In genomic region chr10:80495901-80496300, GRCm38 (mm10) we compare ENCODE assay signal across 9 mouse cellular contexts. TPM values are rescaled to one million over a fixed set of nuclear protein-coding genes. Genes with fewer than 3 reads are reported as not detected.
DNase-seq lines count a peak whose midpoint lies in the region; ATAC-seq lines count a peak whose summit lies in the region.
"Had no signal": no experiment of that assay in that cellular context is flagged by ENCODE, and none has a peak within 500 bp of the region (broad histone marks: within the 10 kb centered on the region; RNA-seq: fewer than 3 reads in every experiment).

No protein-coding gene starts in this region.

- H3K9ac ChIP-seq in heart, embryonic 14.5 days (ENCODE audit: low read length): no peak overlapping the region
- H3K9ac ChIP-seq in embryonic facial prominence, embryonic 11.5 days (replicated peaks; ENCODE audit: low read length): no peak overlapping the region; the same call in 1 of the 2 replicates
- no peak overlapping the region for H3K9ac ChIP-seq in intestine, embryonic 14.5 days (ENCODE audit: low read length)
- peak overlapping the region; percentile 45 for H3K9ac ChIP-seq in midbrain, embryonic 16.5 days (ENCODE audit: low read depth, low read length)

- peak overlapping the region; percentile 85 for H3K4me2 ChIP-seq in heart, embryonic 14.5 days (ENCODE audit: low read length)
- H3K4me2 ChIP-seq in embryonic facial prominence, embryonic 11.5 days (ENCODE audit: low read depth, low read length): peak overlapping the region; percentile 58
- H3K4me2 ChIP-seq in intestine, embryonic 14.5 days (ENCODE audit: low read length): peak overlapping the region; percentile 69
- H3K4me2 ChIP-seq in midbrain, embryonic 16.5 days (ENCODE audit: low read length): peak overlapping the region; percentile 70

- peaks cover 98% of the 10 kb centered on the region for H3K27me3 ChIP-seq in heart, embryonic 14.5 days (ENCODE audit: control insufficient read depth, insufficient read depth, low read length)
- peaks cover 99% of the 10 kb centered on the region for H3K27me3 ChIP-seq in embryonic facial prominence, embryonic 11.5 days (ENCODE audit: control insufficient read depth, insufficient read depth, low read length)
- H3K27me3 ChIP-seq in intestine, embryonic 14.5 days (replicated peaks; ENCODE audit: control insufficient read depth, insufficient read depth, low read length): peaks cover 99% of the 10 kb centered on the region
- H3K27me3 ChIP-seq in midbrain, embryonic 16.5 days (ENCODE audit: control insufficient read depth, insufficient read depth, low read depth, low read length): peaks cover 89% of the 10 kb centered on the region

- under 1% methylated on average over 31 of the region's 35 CpGs for WGBS in heart, embryonic 14.5 days
- under 1% methylated on average over 33 of the region's 35 CpGs for WGBS in embryonic facial prominence, embryonic 11.5 days
- under 1% methylated on average over 27 of the region's 35 CpGs for WGBS in intestine, embryonic 14.5 days
- under 1% methylated on average over 27 of the region's 35 CpGs for WGBS in midbrain, embryonic 16.5 days

- no peak for DNase-seq in heart, postnatal 25 days (ENCODE audit: low spot score)
- no peak for DNase-seq in embryonic facial prominence, embryonic 11.5 days (ENCODE audit: low spot score)
- DNase-seq in intestine, embryonic 14.5 days (ENCODE audit: low spot score): no peak
- no peak for DNase-seq in thymus, postnatal 14 days
- DNase-seq in gastrocnemius, adult 8-10 months (ENCODE audit: low spot score in 2 of 2): no peak
- no peak for DNase-seq in right cerebral cortex, postnatal 4 days

- H3K4me3 ChIP-seq in heart, embryonic 14.5 days (ENCODE audit: control insufficient read depth in 1 of 2, insufficient read depth in 1 of 2, low read depth in 1 of 2, low read length in 2 of 2): peak overlapping the region; percentile 0 to 47; a peak in 3 of 4 replicates
- peak overlapping the region; percentile 8; the same call in 1 of the 2 replicates for H3K4me3 ChIP-seq in embryonic facial prominence, embryonic 11.5 days (ENCODE audit: low read depth, low read length)
- H3K4me3 ChIP-seq in intestine, embryonic 14.5 days (ENCODE audit: low read depth, low read length): peak overlapping the region; percentile 42; the same call in 1 of the 2 replicates
- H3K4me3 ChIP-seq in midbrain, embryonic 16.5 days (ENCODE audit: low read depth, low read length): peak overlapping the region; percentile 37

- H3K9me3 ChIP-seq in heart, embryonic 14.5 days (ENCODE audit: control insufficient read depth, low read length): no peaks in the 10 kb centered on the region
- H3K9me3 ChIP-seq in embryonic facial prominence, embryonic 11.5 days (replicated peaks; ENCODE audit: control insufficient read depth, low read length): no peaks in the 10 kb centered on the region
- no peaks in the 10 kb centered on the region for H3K9me3 ChIP-seq in intestine, embryonic 14.5 days (ENCODE audit: control insufficient read depth, low read length)
- H3K9me3 ChIP-seq in midbrain, embryonic 16.5 days (replicated peaks; ENCODE audit: control insufficient read depth, low read length, poor library complexity, severe bottlenecking): no peaks in the 10 kb centered on the region

- intact Hi-C loops in heart, postnatal 25 days (cut with DNase I): no loop called here

- no peaks in the 10 kb centered on the region for H3K36me3 ChIP-seq in heart, embryonic 14.5 days (ENCODE audit: control insufficient read depth, insufficient read depth, low read length)
- H3K36me3 ChIP-seq in embryonic facial prominence, embryonic 11.5 days (replicated peaks; ENCODE audit: control insufficient read depth, insufficient read depth, low read depth, low read length): no peaks in the 10 kb centered on the region
- H3K36me3 ChIP-seq in intestine, embryonic 14.5 days (ENCODE audit: control insufficient read depth, insufficient read depth, low read length): no peaks in the 10 kb centered on the region
- no peaks in the 10 kb centered on the region for H3K36me3 ChIP-seq in midbrain, embryonic 16.5 days (ENCODE audit: control insufficient read depth, insufficient read depth, low read length)

- peaks cover 2 to 17% of the 10 kb centered on the region in 2 experiments; a peak in 3 of 4 replicates for H3K4me1 ChIP-seq in heart, embryonic 14.5 days (ENCODE audit: control insufficient read depth in 2 of 2, insufficient read depth in 2 of 2, low read length in 2 of 2)
- H3K4me1 ChIP-seq in embryonic facial prominence, embryonic 11.5 days (ENCODE audit: control insufficient read depth, insufficient read depth, low read length): peaks cover 10% of the 10 kb centered on the region
- H3K4me1 ChIP-seq in intestine, embryonic 14.5 days (replicated peaks; ENCODE audit: control insufficient read depth, insufficient read depth, low read length): peaks cover 7% of the 10 kb centered on the region; the same call in 1 of the 2 replicates
- H3K4me1 ChIP-seq in midbrain, embryonic 16.5 days (ENCODE audit: control insufficient read depth, insufficient read depth, low read length): peaks cover 22% of the 10 kb centered on the region

- H3K27ac ChIP-seq in heart, embryonic 14.5 days (replicated peaks in 1 of 2; ENCODE audit: control insufficient read depth in 1 of 2, insufficient read depth in 1 of 2, low read depth in 2 of 2, low read length in 2 of 2): no peak overlapping the region
- no peak overlapping the region for H3K27ac ChIP-seq in embryonic facial prominence, embryonic 11.5 days (replicated peaks; ENCODE audit: low read depth, low read length)
- no peak overlapping the region for H3K27ac ChIP-seq in intestine, embryonic 14.5 days (ENCODE audit: low read depth)
- no peak overlapping the region for H3K27ac ChIP-seq in midbrain, embryonic 16.5 days (ENCODE audit: low read length)

- no peak for ATAC-seq in heart, embryonic 14.5 days (ENCODE audit: insufficient number of reproducible peaks, insufficient read depth, low FRiP score, low read depth)
- ATAC-seq in embryonic facial prominence, embryonic 11.5 days (replicated peaks; ENCODE audit: insufficient number of reproducible peaks, low FRiP score, low TSS enrichment, low read depth): no peak
- no peak for ATAC-seq in intestine, embryonic 14.5 days (replicated peaks; ENCODE audit: low FRiP score, low TSS enrichment, low read depth)
- no peak for ATAC-seq in midbrain, embryonic 16.5 days

RNA-seq across cellular contexts. Expression of gene Onecut3, which starts 1.3 kb away (rescaled TPM):
- polyA plus RNA-seq in heart, embryonic 14.5 days (2014; fragmentation: Nextera tagmentation; extraction: Ambion mirVana): not detected in 2 replicates
- total RNA-seq in heart, postnatal 25 days (2021): under 1 TPM in 1 of 2 experiments, not detected in 1; 0.05 TPM
- polyA plus RNA-seq in embryonic facial prominence, embryonic 11.5 days (2014; fragmentation: Nextera tagmentation; extraction: Ambion mirVana): 0.22 and 0.43 TPM in 2 replicates
- 0.04 and 0.09 TPM in 2 replicates for polyA plus RNA-seq in intestine, embryonic 14.5 days (2014; fragmentation: Nextera tagmentation; extraction: Ambion mirVana)
- 1.2 and 1.6 TPM in 2 replicates for polyA plus RNA-seq in midbrain, embryonic 16.5 days (2015; fragmentation: Nextera tagmentation; extraction: Ambion mirVana)
- total RNA-seq in gastrocnemius, adult 8-10 months (2022): not detected
- total RNA-seq: hematopoietic stem cell, adult 5-6 weeks had no signal

RNA-seq across cellular contexts. Expression of gene Atp8b3, which starts 43.0 kb away (rescaled TPM):
- 0.08 and 0.09 TPM in 2 replicates for polyA plus RNA-seq in heart, embryonic 14.5 days (2014; fragmentation: Nextera tagmentation; extraction: Ambion mirVana)
- total RNA-seq in heart, postnatal 25 days (2021): not detected
- 0.28 and 0.36 TPM in 2 replicates for polyA plus RNA-seq in embryonic facial prominence, embryonic 11.5 days (2014; fragmentation: Nextera tagmentation; extraction: Ambion mirVana)
- 0.18 and 0.32 TPM in 2 replicates for polyA plus RNA-seq in intestine, embryonic 14.5 days (2014; fragmentation: Nextera tagmentation; extraction: Ambion mirVana)
- 1.1 and 1.4 TPM in 2 replicates for polyA plus RNA-seq in midbrain, embryonic 16.5 days (2015; fragmentation: Nextera tagmentation; extraction: Ambion mirVana)
- total RNA-seq in gastrocnemius, adult 8-10 months (2022): not detected
- total RNA-seq: hematopoietic stem cell, adult 5-6 weeks had no signal
